Mouse (Mus musculus) MN1 (cell line): Measurements from ENCODE around the gene Lamtor5.

Experiments
- DNase-seq: peaks from one replicate; pipeline ENCODE4 v3.0.0-alpha.2; 2016; ENCODE audit warnings: low spot score

The Lamtor5 gene

GRCm38 (mm10) chr3:107278479-107279269 is at the start of gene Lamtor5:
Gene Lamtor5 (plus strand): TSS chr3:107278858.
- peak; percentile 89 for DNase-seq

GRCm38 (mm10) chr3:107229221-107229620 is 49.4 kb upstream of the Lamtor5 start:
- no peak for DNase-seq

GRCm38 (mm10) chr3:107229822-107230221 is 48.8 kb upstream of the Lamtor5 start:
- DNase-seq = no peak

- DNase-seq = no peak
Measured at GRCm38 (mm10) chr3:107230527-107230926, 48.1 kb upstream of the Lamtor5 start, which contains the start of gene A630076J17Rik. Gene A630076J17Rik (plus strand): TSS chr3:107230614.

GRCm38 (mm10) chr3:107231202-107231601 is 47.5 kb upstream of the Lamtor5 start:
- no peak for DNase-seq

- peak; percentile 84 for DNase-seq
Measured at GRCm38 (mm10) chr3:107233351-107233813, 45.3 kb upstream of the Lamtor5 start.

GRCm38 (mm10) chr3:107233945-107234344 is 44.7 kb upstream of the Lamtor5 start:
- no peak for DNase-seq

- DNase-seq = no peak
Measured at GRCm38 (mm10) chr3:107238051-107238450, 40.6 kb upstream of the Lamtor5 start.

- no peak for DNase-seq
Measured at GRCm38 (mm10) chr3:107238471-107238980, 40.1 kb upstream of the Lamtor5 start.

- no peak for DNase-seq
Measured at GRCm38 (mm10) chr3:107239607-107240006, 39.1 kb upstream of the Lamtor5 start, which contains the start of gene Prok1. Gene Prok1 (minus strand): TSS chr3:107239707.

GRCm38 (mm10) chr3:107241389-107242094 is 37.1 kb upstream of the Lamtor5 start:
- DNase-seq = no peak

- no peak for DNase-seq
Measured at GRCm38 (mm10) chr3:107246876-107247275, 31.8 kb upstream of the Lamtor5 start.

- DNase-seq = no peak
Measured at GRCm38 (mm10) chr3:107249042-107249441, 29.6 kb upstream of the Lamtor5 start.

GRCm38 (mm10) chr3:107250320-107250719 is 28.3 kb upstream of the Lamtor5 start:
- no peak for DNase-seq

- DNase-seq = no peak
Measured at GRCm38 (mm10) chr3:107252035-107252434, 26.6 kb upstream of the Lamtor5 start.

- DNase-seq = no peak
Measured at GRCm38 (mm10) chr3:107253925-107254324, 24.7 kb upstream of the Lamtor5 start.

GRCm38 (mm10) chr3:107255992-107256391 is 22.7 kb upstream of the Lamtor5 start:
- no peak for DNase-seq

- no peak for DNase-seq
Measured at GRCm38 (mm10) chr3:107256724-107257123, 21.9 kb upstream of the Lamtor5 start.

- DNase-seq = no peak
Measured at GRCm38 (mm10) chr3:107257924-107258323, 20.7 kb upstream of the Lamtor5 start.

- DNase-seq = no peak
Measured at GRCm38 (mm10) chr3:107260956-107261850, 17.5 kb upstream of the Lamtor5 start.

- no peak for DNase-seq
Measured at GRCm38 (mm10) chr3:107261851-107262165, 16.9 kb upstream of the Lamtor5 start.

GRCm38 (mm10) chr3:107266814-107267345 is 11.8 kb upstream of the Lamtor5 start:
- no peak for DNase-seq
